Mouse (Mus musculus) hindbrain, embryonic 16.5 days (tissue): ENCODE results near the gene Tas2r135. TPM values are rescaled to one million over a fixed set of nuclear protein-coding genes. Genes with fewer than 3 reads are reported as not detected.
A peak's percentile ranks its signal among the peaks of the same experiment; 100 is the strongest.

ENCODE experiments used
- ATAC-seq: fragments of 200-750 bp; cut with Nextera tagmentation; 2 replicates; pipeline ENCODE4 v1.8.0; 2017; ENCODE audit warnings: moderate TSS enrichment, moderate library complexity
- H3K27ac ChIP-seq: fragments of 300-500 bp; sonication (generic); 2 replicates; pipeline ENCODE4 v1.5.1; 2014; ENCODE audit warnings: low read depth, mild to moderate bottlenecking, control low read depth, low read length, moderate library complexity
- H3K27me3 ChIP-seq: fragments of 300-500 bp; sonication (generic); replicated peaks from 2 replicates; pipeline ENCODE4 v1.6.1; 2014; ENCODE audit warnings: low read length; ENCODE audit not compliant: control insufficient read depth, insufficient read depth
- H3K36me3 ChIP-seq: fragments of 300-500 bp; sonication (generic); 2 replicates; pipeline ENCODE4 v1.6.1; 2014; ENCODE audit warnings: mild to moderate bottlenecking, low read length, moderate library complexity, mixed read lengths; ENCODE audit not compliant: control insufficient read depth, insufficient read depth
- H3K4me1 ChIP-seq: fragments of 300-500 bp; sonication (generic); 2 replicates; pipeline ENCODE4 v1.6.1; 2014; ENCODE audit warnings: low read depth, low read length; ENCODE audit not compliant: control insufficient read depth, insufficient read depth
- H3K4me2 ChIP-seq: fragments of 300-500 bp; sonication (generic); 2 replicates; pipeline ENCODE4 v1.6.1; 2014; ENCODE audit warnings: mild to moderate bottlenecking, low read length, control low read depth, moderate library complexity
- H3K4me3 ChIP-seq: fragments of 300-500 bp; sonication (generic); 2 replicates; pipeline ENCODE4 v1.5.1; 2014; ENCODE audit warnings: mild to moderate bottlenecking, low read length, control low read depth, moderate library complexity
- H3K9ac ChIP-seq: fragments of 300-500 bp; sonication (generic); 2 replicates; pipeline ENCODE4 v1.6.1; 2014; ENCODE audit warnings: low read depth, mild to moderate bottlenecking, control low read depth, low read length, moderate library complexity
- H3K9me3 ChIP-seq: fragments of 300-500 bp; sonication (generic); 2 replicates; pipeline ENCODE4 v1.6.1; 2014; ENCODE audit warnings: mild to moderate bottlenecking, low read length, moderate library complexity; ENCODE audit not compliant: control insufficient read depth
- WGBS: fragments of 180-500 bp; shearing (Covaris S2); extraction: QIAGEN DNeasy Blood & Tissue Kit; methylation state at CpG from one replicate; pipeline ENCODE4 v1.1.7; 2014; 5-methylcytosine and 5-hydroxymethylcytosine counted together
- polyA plus RNA-seq: library from polyadenylated mRNA; unstranded; fragments of >200 nt; fragmentation: Nextera tagmentation; extraction: Ambion mirVana; gene quantifications from 2 replicates; pipeline ENCODE4 v1.2.1, GENCODE M21; 2015

The Tas2r135 gene
- polyA plus RNA-seq, 1 experiment from 2014 or later, result not detected

GRCm38 (mm10) chr6:42362074-42362473 lies 43.2 kb upstream of the Tas2r135 start:
- no peak overlapping the region for H3K4me3 ChIP-seq
- no peak for ATAC-seq
- H3K27me3 ChIP-seq, result no peaks in the 10 kb centered on the region
- no peaks in the 10 kb centered on the region for H3K9me3 ChIP-seq
- no peak overlapping the region for H3K4me2 ChIP-seq
- H3K27ac ChIP-seq, result no peak overlapping the region
- H3K4me1 ChIP-seq, result peaks cover 2% of the 10 kb centered on the region; the same call in 1 of the 2 replicates
- 58% methylated on average over 1 of the region's 1 CpGs for WGBS
- no peak overlapping the region for H3K9ac ChIP-seq
- H3K36me3 ChIP-seq, result peaks cover 13% of the 10 kb centered on the region

DNA sequence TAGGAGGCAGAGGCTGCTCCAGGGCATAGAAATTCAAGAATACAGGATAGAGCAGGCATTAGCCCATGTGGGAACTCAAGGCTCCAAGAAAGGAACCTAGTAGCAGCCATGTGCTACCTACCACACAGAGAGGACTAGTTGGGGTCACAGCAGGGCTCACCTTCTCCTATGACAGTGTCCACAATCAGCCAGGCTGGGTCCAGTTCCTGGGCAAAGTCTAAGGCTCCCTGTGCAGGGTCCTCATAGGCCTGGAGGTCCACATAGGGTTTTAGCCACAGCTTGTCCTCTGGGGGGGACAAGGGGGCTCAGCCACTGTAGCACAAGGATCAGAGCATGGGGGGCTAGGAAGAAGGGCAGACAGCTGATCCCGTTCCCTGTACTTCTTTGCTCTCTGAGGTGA lies 42.7 kb upstream of the Tas2r135 start:
- no peaks in the 10 kb centered on the region for H3K27me3 ChIP-seq
- peak; percentile 19; the same call in 1 of the 2 replicates for ATAC-seq
- H3K4me1 ChIP-seq, result peaks cover 2% of the 10 kb centered on the region; the same call in 1 of the 2 replicates
- no peak overlapping the region for H3K9ac ChIP-seq
- no peaks in the 10 kb centered on the region for H3K9me3 ChIP-seq
- 88% methylated on average over 1 of the region's 1 CpGs for WGBS
- H3K27ac ChIP-seq, result no peak overlapping the region
- H3K36me3 ChIP-seq, result peaks cover 13% of the 10 kb centered on the region
- H3K4me2 ChIP-seq, result no peak overlapping the region
- no peak overlapping the region for H3K4me3 ChIP-seq

DNA sequence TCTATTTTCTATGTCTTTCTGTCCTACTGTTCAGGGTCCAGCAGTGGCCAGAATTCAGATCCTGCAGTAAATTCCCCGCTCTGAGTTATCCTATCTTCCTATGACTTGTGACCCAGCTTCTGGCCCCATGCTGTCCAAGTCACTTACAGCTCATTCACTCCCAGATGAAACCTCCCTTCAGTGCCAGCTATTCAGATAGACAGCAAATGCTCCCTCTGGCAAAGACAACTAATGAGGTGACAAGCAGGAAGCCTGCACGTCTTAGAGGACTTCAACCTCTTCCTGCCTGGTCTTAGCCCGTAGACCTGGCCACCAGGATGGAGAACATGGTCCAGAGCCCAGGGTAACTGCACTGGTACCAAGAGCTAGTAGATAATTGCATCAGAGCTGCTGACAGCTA lies 42.3 kb upstream of the Tas2r135 start:
- WGBS, result 48% methylated on average over 3 of the region's 3 CpGs
- H3K4me3 ChIP-seq, result no peak overlapping the region
- H3K36me3 ChIP-seq, result peaks cover 13% of the 10 kb centered on the region
- no peak overlapping the region for H3K9ac ChIP-seq
- no peaks in the 10 kb centered on the region for H3K27me3 ChIP-seq
- peaks cover 2% of the 10 kb centered on the region; the same call in 1 of the 2 replicates for H3K4me1 ChIP-seq
- no peak overlapping the region for H3K27ac ChIP-seq
- peak; percentile 24; the same call in 1 of the 2 replicates for ATAC-seq
- no peaks in the 10 kb centered on the region for H3K9me3 ChIP-seq
- H3K4me2 ChIP-seq, result no peak overlapping the region

DNA sequence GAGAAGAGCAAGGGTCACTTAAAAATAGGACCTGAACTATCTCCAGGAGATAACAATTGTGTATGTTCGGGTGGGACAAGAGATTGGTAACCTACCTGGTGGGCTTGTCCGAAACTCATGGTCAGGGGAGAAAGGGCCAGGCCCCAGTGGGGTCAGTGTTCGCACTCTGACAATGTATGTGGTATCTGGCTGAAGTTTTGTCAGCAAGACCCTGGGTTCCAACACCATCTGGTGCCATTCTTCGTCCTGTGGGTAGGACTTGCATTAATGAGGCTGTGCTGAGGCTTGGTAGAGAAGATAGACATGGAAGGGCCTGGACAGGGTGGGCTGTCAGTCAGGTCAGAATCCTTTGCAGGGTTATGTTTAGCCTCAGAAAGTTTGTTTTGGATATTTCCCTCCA lies 41.2 kb upstream of the Tas2r135 start:
- H3K4me3 ChIP-seq, result no peak overlapping the region
- WGBS, result 91% methylated on average over 4 of the region's 4 CpGs

GRCm38 (mm10) chr6:42364607-42365006 lies 40.6 kb upstream of the Tas2r135 start:
- H3K27me3 ChIP-seq, result no peaks in the 10 kb centered on the region

More for the DNA sequence above, 41.2 kb upstream of the Tas2r135 start:
- Histone ChIP-seq H3K27me3 (no peaks in the 10 kb centered on the region), H3K9me3 (no peaks in the 10 kb centered on the region), H3K9ac (no peak overlapping the region), H3K27ac (no peak overlapping the region), H3K4me1 (peaks cover 2% of the 10 kb centered on the region; the same call in 1 of the 2 replicates), H3K4me2 (no peak overlapping the region), H3K36me3 (peaks cover 8% of the 10 kb centered on the region)
- ATAC-seq, result no peak

DNA sequence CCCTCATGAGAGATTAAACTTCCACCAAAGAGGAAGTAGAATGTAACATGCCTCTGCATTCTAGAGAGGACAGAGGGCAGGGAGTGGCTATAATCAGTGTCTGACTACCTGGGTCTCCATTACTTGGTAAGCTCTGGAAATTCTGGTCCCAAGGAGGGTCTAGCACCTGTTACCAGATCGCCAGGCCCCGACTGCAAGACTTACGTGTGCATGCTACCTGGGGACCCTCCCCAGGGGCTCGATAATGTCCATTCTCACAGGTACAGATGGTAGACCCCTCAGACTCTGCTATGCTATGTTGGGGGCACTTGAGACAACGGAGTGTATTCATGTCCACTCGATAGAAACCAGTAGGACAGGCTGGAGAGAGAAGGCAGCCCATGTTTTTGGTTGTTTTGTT lies 40.0 kb upstream of the Tas2r135 start:
- Histone ChIP-seq H3K27ac (no peak overlapping the region), H3K9me3 (no peaks in the 10 kb centered on the region), H3K9ac (no peak overlapping the region), H3K36me3 (peaks cover 3% of the 10 kb centered on the region; the same call in 1 of the 2 replicates), H3K27me3 (no peaks in the 10 kb centered on the region), H3K4me3 (no peak overlapping the region), H3K4me2 (no peak overlapping the region), H3K4me1 (peaks cover 2% of the 10 kb centered on the region; the same call in 1 of the 2 replicates)
- ATAC-seq, result no peak
- 84% methylated on average over 6 of the region's 6 CpGs for WGBS

More at GRCm38 (mm10) chr6:42364607-42365006, 40.6 kb upstream of the Tas2r135 start:
- Histone ChIP-seq H3K4me3 (no peak overlapping the region), H3K27ac (no peak overlapping the region), H3K36me3 (peaks cover 5% of the 10 kb centered on the region), H3K4me2 (no peak overlapping the region), H3K9me3 (no peaks in the 10 kb centered on the region), H3K4me1 (peaks cover 2% of the 10 kb centered on the region; the same call in 1 of the 2 replicates), H3K9ac (no peak overlapping the region)
- no peak for ATAC-seq
- 93% methylated on average over 15 of the region's 15 CpGs for WGBS

DNA sequence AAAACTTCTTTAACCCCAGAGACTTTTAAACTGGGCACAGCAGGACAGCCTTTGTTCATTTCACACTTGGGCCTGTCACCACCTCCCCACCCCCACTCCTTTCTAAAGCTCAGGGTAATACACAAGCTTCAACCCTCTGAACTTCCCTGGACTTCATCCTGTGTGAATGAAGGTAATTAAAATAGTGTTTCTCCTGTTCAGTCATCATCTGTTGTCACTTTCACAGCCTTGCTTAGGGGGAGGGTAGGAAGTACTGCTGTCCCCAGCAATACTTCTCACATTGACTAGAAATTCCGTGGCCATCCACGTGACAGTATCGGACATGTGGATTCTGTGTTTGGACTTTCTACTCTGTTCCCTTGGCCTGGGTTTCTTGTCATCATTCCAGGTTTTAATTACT lies 35.4 kb upstream of the Tas2r135 start:
- Histone ChIP-seq H3K9ac (no peak overlapping the region), H3K4me1 (peaks cover 14% of the 10 kb centered on the region), H3K36me3 (no peaks in the 10 kb centered on the region), H3K27ac (no peak overlapping the region), H3K4me3 (no peak overlapping the region), H3K4me2 (no peak overlapping the region), H3K27me3 (no peaks in the 10 kb centered on the region; the same call in 1 of the 2 replicates), H3K9me3 (no peaks in the 10 kb centered on the region)
- 6% methylated on average over 3 of the region's 3 CpGs for WGBS
- ATAC-seq, result no peak

GRCm38 (mm10) chr6:42370630-42371363 lies 34.4 kb upstream of the Tas2r135 start:
- Histone ChIP-seq H3K4me2 (no peak overlapping the region), H3K9ac (no peak overlapping the region), H3K4me3 (no peak overlapping the region), H3K36me3 (no peaks in the 10 kb centered on the region), H3K4me1 (peaks cover 14% of the 10 kb centered on the region), H3K9me3 (no peaks in the 10 kb centered on the region), H3K27ac (no peak overlapping the region), H3K27me3 (no peaks in the 10 kb centered on the region; the same call in 1 of the 2 replicates)
- WGBS, result 49% methylated on average over 4 of the region's 4 CpGs
- ATAC-seq, result peak; percentile 19; the same call in 1 of the 2 replicates

DNA sequence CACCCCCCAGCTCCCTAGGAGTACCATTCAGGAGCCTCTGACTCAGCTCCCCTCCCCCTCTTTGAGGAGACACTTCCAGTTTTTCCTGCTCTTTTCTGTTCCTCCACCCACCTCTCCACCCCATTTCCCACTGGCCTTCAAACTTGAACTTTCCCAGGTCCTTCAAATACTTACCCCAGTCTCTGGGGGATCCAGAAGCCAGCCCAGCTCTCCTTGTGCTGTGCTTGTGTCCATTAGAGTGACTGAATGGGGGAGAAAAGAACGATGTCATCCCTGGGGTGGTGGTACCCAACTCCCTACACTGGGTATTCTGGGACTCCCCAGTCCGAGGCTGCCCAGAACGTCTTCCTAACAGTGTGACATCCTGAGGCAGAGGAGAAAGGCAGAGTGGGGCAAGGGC lies 33.2 kb upstream of the Tas2r135 start:
- H3K4me3 ChIP-seq, result no peak overlapping the region
- H3K9me3 ChIP-seq, result no peaks in the 10 kb centered on the region
- WGBS, result 13% methylated on average over 3 of the region's 3 CpGs
- H3K9ac ChIP-seq, result no peak overlapping the region
- no peak overlapping the region for H3K4me2 ChIP-seq
- no peak overlapping the region for H3K27ac ChIP-seq
- ATAC-seq, result peak; percentile 18; the same call in 1 of the 2 replicates
- H3K36me3 ChIP-seq, result no peaks in the 10 kb centered on the region
- peaks cover 14% of the 10 kb centered on the region for H3K4me1 ChIP-seq
- H3K27me3 ChIP-seq, result no peaks in the 10 kb centered on the region; the same call in 1 of the 2 replicates
